Mouse (Mus musculus) heart, adult 2 months (tissue): ENCODE results near the gene Olfr739.

Experiments used
- CTCF ChIP-seq: fragments of 200-600 bp; IDR thresholded peaks from 2 replicates; pipeline ENCODE4 v1.8.1; 2022; ENCODE audit warnings: antibody characterized with exemption, mild to moderate bottlenecking, moderate library complexity
- POLR2A ChIP-seq: fragments of 200-500 bp; IDR thresholded peaks from 2 replicates; pipeline ENCODE4 v1.6.1; 2011; ENCODE audit warnings: mild to moderate bottlenecking, low read depth, low read length, control low read depth; ENCODE audit not compliant: insufficient read depth

GRCm38 (mm10) chr14:50380863-50381262 is 37.6 kb upstream of the Olfr739 start, which contains the start of gene Olfr736:
- TF ChIP-seq CTCF = no peak
- TF ChIP-seq POLR2A = no peak
